Mouse (Mus musculus): ENCODE data around the gene Ell2. TPM values are rescaled to one million over a fixed set of nuclear protein-coding genes. Genes with fewer than 3 reads are reported as not detected.

Ell2 gene
- polyA plus RNA-seq, 1 experiment, result 4.1 TPM

GRCm38 (mm10) chr13:75765742-75766141, 59.2 kb downstream of the Ell2 start:
- Histone ChIP-seq H3K4me3 (ENCODE audit: extremely low read depth, insufficient read depth, insufficient read length) (no peak overlapping the region), H3K4me1 (ENCODE audit: control insufficient read depth, insufficient read depth, insufficient read length) (no peaks in the 10 kb centered on the region)
- 94% methylated on average over 1 of the region's 1 CpGs for WGBS

GRCm38 (mm10) chr13:75766238-75766637, 59.7 kb downstream of the Ell2 start:
- no peak overlapping the region for H3K27ac ChIP-seq (ENCODE audit: insufficient read depth, low read length)
- no peak overlapping the region for H3K4me3 ChIP-seq (ENCODE audit: extremely low read depth, insufficient read depth, insufficient read length)
- 94% methylated on average over 5 of the region's 5 CpGs for WGBS
- H3K4me1 ChIP-seq (ENCODE audit: control insufficient read depth, insufficient read depth, insufficient read length), result no peaks in the 10 kb centered on the region
- TF ChIP-seq CTCF (IDR thresholded peaks at IDR 0.05; ENCODE audit: extremely low read depth, insufficient read depth, insufficient read length, insufficient replicate concordance) (no peak), POLR2A (IDR thresholded peaks at IDR 0.05; ENCODE audit: low read depth, low read length) (no peak)
- peaks cover 10% of the 10 kb centered on the region for H3K36me3 ChIP-seq (ENCODE audit: control insufficient read depth, insufficient read depth, low read length)
- DNase-seq (ENCODE audit: low read depth in 1 of 2, low spot score in 2 of 2), result no peak
- H3K27me3 ChIP-seq (ENCODE audit: control insufficient read depth, insufficient read depth, low read length), result no peaks in the 10 kb centered on the region

More at GRCm38 (mm10) chr13:75765742-75766141, 59.2 kb downstream of the Ell2 start:
- H3K27ac ChIP-seq (ENCODE audit: insufficient read depth, low read length), result no peak overlapping the region
- H3K27me3 ChIP-seq (ENCODE audit: control insufficient read depth, insufficient read depth, low read length), result no peaks in the 10 kb centered on the region
- TF ChIP-seq POLR2A (IDR thresholded peaks at IDR 0.05; ENCODE audit: low read depth, low read length), result no peak
- no peak for TF ChIP-seq CTCF (IDR thresholded peaks at IDR 0.05; ENCODE audit: extremely low read depth, insufficient read depth, insufficient read length, insufficient replicate concordance)
- DNase-seq (ENCODE audit: low read depth in 1 of 2, low spot score in 2 of 2), result no peak
- H3K36me3 ChIP-seq (ENCODE audit: control insufficient read depth, insufficient read depth, low read length), result peaks cover 10% of the 10 kb centered on the region

- 94% methylated on average over 2 of the region's 2 CpGs for WGBS
- no peaks in the 10 kb centered on the region for H3K27me3 ChIP-seq (ENCODE audit: control insufficient read depth, insufficient read depth, low read length)
- H3K27ac ChIP-seq (ENCODE audit: insufficient read depth, low read length), result no peak overlapping the region
- peaks cover 10% of the 10 kb centered on the region for H3K36me3 ChIP-seq (ENCODE audit: control insufficient read depth, insufficient read depth, low read length)
- no peak for DNase-seq (ENCODE audit: low read depth in 1 of 2, low spot score in 2 of 2)
- TF ChIP-seq CTCF (IDR thresholded peaks at IDR 0.05; ENCODE audit: extremely low read depth, insufficient read depth, insufficient read length, insufficient replicate concordance) (no peak), POLR2A (IDR thresholded peaks at IDR 0.05; ENCODE audit: low read depth, low read length) (no peak)
- H3K4me3 ChIP-seq (ENCODE audit: extremely low read depth, insufficient read depth, insufficient read length), result no peak overlapping the region
- no peaks in the 10 kb centered on the region for H3K4me1 ChIP-seq (ENCODE audit: control insufficient read depth, insufficient read depth, insufficient read length)
Measured at GRCm38 (mm10) chr13:75766967-75767366, 60.4 kb downstream of the Ell2 start.

- Histone ChIP-seq H3K27ac (ENCODE audit: insufficient read depth, low read length) (no peak overlapping the region), H3K4me3 (ENCODE audit: extremely low read depth, insufficient read depth, insufficient read length) (no peak overlapping the region), H3K36me3 (ENCODE audit: control insufficient read depth, insufficient read depth, low read length) (peaks cover 8% of the 10 kb centered on the region), H3K4me1 (ENCODE audit: control insufficient read depth, insufficient read depth, insufficient read length) (no peaks in the 10 kb centered on the region), H3K27me3 (ENCODE audit: control insufficient read depth, insufficient read depth, low read length) (no peaks in the 10 kb centered on the region)
- TF ChIP-seq POLR2A (IDR thresholded peaks at IDR 0.05; ENCODE audit: low read depth, low read length), result no peak
- no peak for TF ChIP-seq CTCF (IDR thresholded peaks at IDR 0.05; ENCODE audit: extremely low read depth, insufficient read depth, insufficient read length, insufficient replicate concordance)
- WGBS, result 96% methylated on average over 2 of the region's 2 CpGs
- DNase-seq (ENCODE audit: low read depth in 1 of 2, low spot score in 2 of 2), result no peak
Measured at GRCm38 (mm10) chr13:75770744-75771143, 64.2 kb downstream of the Ell2 start.

GRCm38 (mm10) chr13:75771404-75771803, 64.8 kb downstream of the Ell2 start:
- Histone ChIP-seq H3K27me3 (ENCODE audit: control insufficient read depth, insufficient read depth, low read length) (no peaks in the 10 kb centered on the region), H3K36me3 (ENCODE audit: control insufficient read depth, insufficient read depth, low read length) (peaks cover 7% of the 10 kb centered on the region), H3K4me3 (ENCODE audit: extremely low read depth, insufficient read depth, insufficient read length) (no peak overlapping the region), H3K27ac (ENCODE audit: insufficient read depth, low read length) (no peak overlapping the region), H3K4me1 (ENCODE audit: control insufficient read depth, insufficient read depth, insufficient read length) (no peaks in the 10 kb centered on the region)
- WGBS, result 75% methylated on average over 4 of the region's 4 CpGs
- TF ChIP-seq CTCF (IDR thresholded peaks at IDR 0.05; ENCODE audit: extremely low read depth, insufficient read depth, insufficient read length, insufficient replicate concordance), result no peak
- TF ChIP-seq POLR2A (IDR thresholded peaks at IDR 0.05; ENCODE audit: low read depth, low read length), result no peak
- DNase-seq (ENCODE audit: low read depth in 1 of 2, low spot score in 2 of 2), result no peak

DNA sequence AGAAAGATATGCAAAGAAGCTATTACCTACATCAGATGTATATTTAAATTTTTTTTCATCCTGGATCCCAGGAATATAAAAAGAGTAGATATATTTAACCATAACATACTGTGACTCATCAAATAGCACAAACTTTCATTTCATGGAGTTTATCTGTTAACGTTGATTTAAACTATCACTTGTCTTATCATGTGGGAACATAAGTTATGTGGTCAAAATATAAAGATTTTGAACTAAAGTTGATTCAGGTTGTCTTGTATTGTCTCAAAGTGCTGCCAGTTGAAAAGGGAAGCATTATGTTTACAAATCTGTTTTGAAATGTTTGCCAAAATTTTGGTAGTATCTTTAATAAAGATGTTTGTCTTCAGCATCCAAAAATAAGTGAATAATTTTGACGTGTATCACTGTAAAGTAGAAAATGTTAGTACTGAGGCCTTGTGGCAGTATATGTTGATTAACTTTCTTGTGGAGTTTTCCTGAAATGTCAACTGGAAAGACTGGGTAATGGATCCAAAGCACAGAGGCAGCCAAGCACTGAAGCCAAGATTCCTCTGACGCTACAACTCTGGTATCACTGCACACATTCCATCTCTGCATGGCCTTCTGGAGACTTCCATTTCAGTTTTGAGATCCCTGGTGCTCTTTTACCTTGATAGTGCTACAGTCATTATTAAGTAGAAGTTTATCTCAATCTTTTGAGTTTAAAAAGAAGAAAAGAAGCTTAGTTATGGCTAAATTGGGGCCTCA, 65.6 kb downstream of the Ell2 start:
- WGBS, result 91% methylated on average over 3 of the region's 3 CpGs
- H3K36me3 ChIP-seq (ENCODE audit: control insufficient read depth, insufficient read depth, low read length), result peaks cover 7% of the 10 kb centered on the region
- no peak for TF ChIP-seq CTCF (IDR thresholded peaks at IDR 0.05; ENCODE audit: extremely low read depth, insufficient read depth, insufficient read length, insufficient replicate concordance)
- no peak for DNase-seq (ENCODE audit: low read depth in 1 of 2, low spot score in 2 of 2)
- no peaks in the 10 kb centered on the region for H3K27me3 ChIP-seq (ENCODE audit: control insufficient read depth, insufficient read depth, low read length)
- no peaks in the 10 kb centered on the region for H3K4me1 ChIP-seq (ENCODE audit: control insufficient read depth, insufficient read depth, insufficient read length)
- no peak overlapping the region for H3K4me3 ChIP-seq (ENCODE audit: extremely low read depth, insufficient read depth, insufficient read length)
- H3K27ac ChIP-seq (ENCODE audit: insufficient read depth, low read length), result no peak overlapping the region

DNA sequence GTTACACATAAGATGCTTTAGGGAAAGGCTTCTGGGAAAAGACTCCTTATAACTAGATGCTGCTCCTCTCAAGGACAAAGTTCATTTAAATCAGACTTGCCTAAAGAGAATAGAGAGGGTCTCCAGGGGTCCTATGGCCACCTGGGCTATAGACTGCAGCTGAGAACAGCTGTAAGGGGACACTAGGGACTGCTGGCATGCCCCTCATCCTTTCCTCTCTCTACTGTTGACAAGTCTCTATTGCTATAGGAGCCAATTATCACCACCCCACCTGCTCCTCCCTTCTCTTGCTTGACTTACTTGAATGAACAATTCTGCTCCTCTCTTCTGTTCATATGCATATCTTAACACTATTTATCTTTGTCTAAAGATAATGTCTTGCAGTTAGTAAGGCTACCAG, 69.4 kb downstream of the Ell2 start:
- no peaks in the 10 kb centered on the region for H3K4me1 ChIP-seq (ENCODE audit: control insufficient read depth, insufficient read depth, insufficient read length)
- H3K36me3 ChIP-seq (ENCODE audit: control insufficient read depth, insufficient read depth, low read length), result peaks cover 5% of the 10 kb centered on the region

More for the DNA sequence above, 69.4 kb downstream of the Ell2 start:
- no peak overlapping the region for H3K4me3 ChIP-seq (ENCODE audit: extremely low read depth, insufficient read depth, insufficient read length)
- H3K27ac ChIP-seq (ENCODE audit: insufficient read depth, low read length), result no peak overlapping the region
- TF ChIP-seq POLR2A (IDR thresholded peaks at IDR 0.05; ENCODE audit: low read depth, low read length) (no peak), CTCF (IDR thresholded peaks at IDR 0.05; ENCODE audit: extremely low read depth, insufficient read depth, insufficient read length, insufficient replicate concordance) (no peak)
- DNase-seq (ENCODE audit: low read depth in 1 of 2, low spot score in 2 of 2), result no peak
- H3K27me3 ChIP-seq (ENCODE audit: control insufficient read depth, insufficient read depth, low read length), result no peaks in the 10 kb centered on the region
